Mouse (Mus musculus): ENCODE results near the gene Mug2. TPM values are rescaled to one million over a fixed set of nuclear protein-coding genes. Genes with fewer than 3 reads are reported as not detected.

Mug2 gene
- total and polyA plus RNA-seq, 3 experiments = not detected

DNA sequence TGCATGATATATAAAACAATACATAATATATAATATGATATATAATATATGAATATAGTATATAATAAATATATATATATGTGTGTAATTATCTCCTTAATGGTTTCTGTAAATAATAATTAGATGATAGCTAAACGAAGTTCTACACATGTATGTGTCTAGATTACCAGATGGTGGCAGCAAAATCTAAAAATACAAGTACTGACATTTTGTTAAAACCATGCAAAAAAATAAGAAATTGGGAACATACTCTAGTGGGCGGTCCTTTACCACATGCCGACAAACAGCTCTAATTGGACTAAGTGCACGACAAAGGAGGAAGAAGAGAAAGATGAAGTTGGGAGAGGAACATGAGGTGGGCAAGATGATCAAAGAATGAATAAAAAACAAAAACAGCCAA, 94.3 kb downstream of the Mug2 start:
- Histone ChIP-seq H3K4me3 (replicated peaks in 1 of 3; ENCODE audit: low read depth in 2 of 3, low read length in 2 of 3, poor library complexity in 1 of 3) (no peak overlapping the region), H3K79me2 (replicated peaks; ENCODE audit: control insufficient read depth, extremely low read depth, insufficient read depth, poor library complexity, severe bottlenecking) (no peaks in the 10 kb centered on the region), H3K4me2 (ENCODE audit: insufficient read depth, low read depth, poor library complexity, severe bottlenecking) (no peak overlapping the region; the same call in 1 of the 2 replicates), H3K27me3 (replicated peaks) (peaks cover 23% of the 10 kb centered on the region), H3K36me3 (replicated peaks in 1 of 2; ENCODE audit: control insufficient read depth in 1 of 2, insufficient read depth in 1 of 2, low read length in 1 of 2) (no peaks in the 10 kb centered on the region), H3K9me3 (replicated peaks; ENCODE audit: low read length) (no peaks in the 10 kb centered on the region), H3K4me1 (ENCODE audit: control insufficient read depth in 1 of 2, insufficient read depth in 2 of 2) (no peaks in the 10 kb centered on the region), H3K27ac (ENCODE audit: insufficient read depth, low read depth) (no peak overlapping the region), H3K9ac (ENCODE audit: insufficient read depth, low read depth) (no peak overlapping the region)
- in situ Hi-C loops (cut with MboI; ENCODE audit: low pct_ligation_motif_present, low pct_unique_long_range_greater_than_20kb, low sequenced_read_pairs) = no loop called here
- dilution Hi-C loops (cut with MboI; ENCODE audit: extremely low pct_ligation_motif_present, extremely low pct_unique_long_range_greater_than_20kb, low sequenced_read_pairs) = no loop called here
- peak; percentile 11 for DNase-seq (ENCODE audit: extremely low read depth)
- TF ChIP-seq SMC3 (IDR thresholded peaks at IDR 0.05; ENCODE audit: low read depth, low read length) (peak; percentile 33; the same call in 1 of the 2 replicates), RAD21 (IDR thresholded peaks at IDR 0.05; ENCODE audit: low read depth, low read length) (peak; percentile 57), POLR2AphosphoS2 (IDR thresholded peaks at IDR 0.05; ENCODE audit: low read depth, low read length) (no peak), ZNF384 (IDR thresholded peaks at IDR 0.05; ENCODE audit: low read depth, low read length) (peak; percentile 39; the same call in 1 of the 2 replicates), CTCF (conservative IDR thresholded peaks at IDR 0.05 in 1 of 2, IDR thresholded peaks at IDR 0.05 in 1 of 2; ENCODE audit: low read depth in 2 of 2, low read length in 2 of 2) (peak in 1 of 2 experiments; percentile 50; a peak in 2 of 4 replicates), CHD2 (IDR thresholded peaks at IDR 0.05; ENCODE audit: low read length) (no peak)

DNA sequence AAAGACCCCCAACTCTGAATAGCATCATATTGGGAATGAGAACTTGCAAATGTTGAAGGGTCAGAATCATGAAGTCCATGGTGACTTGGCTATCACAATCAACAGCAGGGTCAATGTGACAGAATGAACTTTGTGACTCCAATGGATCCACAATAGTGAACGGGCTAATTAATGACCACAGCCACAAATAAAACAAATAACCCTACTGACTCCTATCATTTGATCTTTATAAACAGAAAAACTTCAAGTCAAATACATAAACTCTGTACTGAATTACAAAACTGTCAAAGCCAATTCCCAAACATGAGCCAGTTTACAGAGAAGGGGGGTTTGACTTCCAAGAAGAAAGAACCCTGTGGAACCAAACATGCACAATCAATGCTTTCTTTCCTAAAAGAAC, 95.1 kb downstream of the Mug2 start:
- in situ Hi-C loops (cut with MboI; ENCODE audit: low pct_ligation_motif_present, low pct_unique_long_range_greater_than_20kb, low sequenced_read_pairs) = no loop called here
- Histone ChIP-seq H3K27ac (ENCODE audit: insufficient read depth, low read depth) (no peak overlapping the region), H3K4me2 (ENCODE audit: insufficient read depth, low read depth, poor library complexity, severe bottlenecking) (no peak overlapping the region), H3K27me3 (replicated peaks) (peaks cover 23% of the 10 kb centered on the region), H3K9me3 (replicated peaks; ENCODE audit: low read length) (no peaks in the 10 kb centered on the region), H3K4me3 (replicated peaks in 1 of 3; ENCODE audit: low read depth in 2 of 3, low read length in 2 of 3, poor library complexity in 1 of 3) (no peak overlapping the region), H3K36me3 (replicated peaks in 1 of 2; ENCODE audit: control insufficient read depth in 1 of 2, insufficient read depth in 1 of 2, low read length in 1 of 2) (no peaks in the 10 kb centered on the region), H3K79me2 (replicated peaks; ENCODE audit: control insufficient read depth, extremely low read depth, insufficient read depth, poor library complexity, severe bottlenecking) (no peaks in the 10 kb centered on the region), H3K4me1 (ENCODE audit: control insufficient read depth in 1 of 2, insufficient read depth in 2 of 2) (no peaks in the 10 kb centered on the region), H3K9ac (ENCODE audit: insufficient read depth, low read depth) (no peak overlapping the region)
- TF ChIP-seq BHLHE40 (IDR thresholded peaks at IDR 0.05; ENCODE audit: low read depth, low read length) (no peak), ZC3H11A (IDR thresholded peaks at IDR 0.05; ENCODE audit: low read depth, low read length) (no peak), MAZ (IDR thresholded peaks at IDR 0.05; ENCODE audit: low read depth, low read length) (no peak), SMC3 (IDR thresholded peaks at IDR 0.05; ENCODE audit: low read depth, low read length) (no peak), ZMIZ1 (IDR thresholded peaks at IDR 0.05; ENCODE audit: low read depth, low read length) (no peak)
- dilution Hi-C loops (cut with MboI; ENCODE audit: extremely low pct_ligation_motif_present, extremely low pct_unique_long_range_greater_than_20kb, low sequenced_read_pairs) = no loop called here
- no peak for DNase-seq (ENCODE audit: extremely low read depth)

DNA sequence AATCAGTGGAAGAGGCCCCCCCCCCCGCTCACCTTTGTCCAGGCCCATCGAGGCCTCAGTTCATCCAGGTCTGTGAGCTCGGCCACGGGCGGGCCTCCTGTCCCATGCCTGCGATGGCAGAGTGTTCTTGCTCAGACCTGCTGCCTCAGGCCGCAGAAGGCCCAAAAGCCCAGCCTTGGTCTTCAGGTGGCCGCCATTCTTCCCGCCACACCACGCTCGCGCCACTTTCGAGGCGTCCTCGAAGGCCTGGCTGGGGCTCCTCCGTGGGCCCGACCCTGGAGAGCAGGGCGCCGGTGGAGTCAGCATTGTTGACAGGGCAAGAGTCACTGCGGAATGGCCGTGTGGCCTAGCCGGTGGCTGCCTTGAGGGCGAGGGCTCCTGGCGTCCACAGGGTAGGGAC, 110.4 kb downstream of the Mug2 start:
- H3K4me1 ChIP-seq (ENCODE audit: control insufficient read depth in 1 of 2, insufficient read depth in 2 of 2) = no peaks in the 10 kb centered on the region
- no peak for DNase-seq (ENCODE audit: extremely low read depth)
- dilution Hi-C loops (cut with MboI; ENCODE audit: extremely low pct_ligation_motif_present, extremely low pct_unique_long_range_greater_than_20kb, low sequenced_read_pairs) = no loop called here

More for the DNA sequence above, 110.4 kb downstream of the Mug2 start:
- Histone ChIP-seq H3K4me2 (ENCODE audit: insufficient read depth, low read depth, poor library complexity, severe bottlenecking) (no peak overlapping the region), H3K9ac (ENCODE audit: insufficient read depth, low read depth) (no peak overlapping the region), H3K79me2 (replicated peaks; ENCODE audit: control insufficient read depth, extremely low read depth, insufficient read depth, poor library complexity, severe bottlenecking) (no peaks in the 10 kb centered on the region), H3K36me3 (replicated peaks in 1 of 2; ENCODE audit: control insufficient read depth in 1 of 2, insufficient read depth in 1 of 2, low read length in 1 of 2) (no peaks in the 10 kb centered on the region), H3K9me3 (replicated peaks; ENCODE audit: low read length) (peaks cover 11% of the 10 kb centered on the region), H3K27me3 (replicated peaks) (peaks cover 1% of the 10 kb centered on the region), H3K4me3 (replicated peaks in 1 of 3; ENCODE audit: low read depth in 2 of 3, low read length in 2 of 3, poor library complexity in 1 of 3) (no peak overlapping the region), H3K27ac (ENCODE audit: insufficient read depth, low read depth) (no peak overlapping the region)
- TF ChIP-seq CHD2 (IDR thresholded peaks at IDR 0.05; ENCODE audit: low read length) (no peak), MYC (IDR thresholded peaks at IDR 0.05; ENCODE audit: low read depth, low read length) (no peak), ELF1 (IDR thresholded peaks at IDR 0.05; ENCODE audit: low read depth, low read length) (no peak)
- in situ Hi-C loops (cut with MboI; ENCODE audit: low pct_ligation_motif_present, low pct_unique_long_range_greater_than_20kb, low sequenced_read_pairs) = no loop called here
